Mouse (Mus musculus): ENCODE measurements around the gene Gas2.

- TF ChIP-seq CTCF (conservative IDR thresholded peaks at IDR 0.05; ENCODE audit: low read length) = no peak
- no peak for TF ChIP-seq NANOG (IDR thresholded peaks at IDR 0.05; ENCODE audit: borderline replicate concordance, low read length)
Measured at GRCm38 (mm10) chr7:51964681-51965080, 102.9 kb downstream of the Gas2 start.

Data from E14TG2a.4 (cell line).